Mouse (Mus musculus) urinary bladder, postnatal 36 days (tissue): ENCODE measurements around the gene Ces1b.

Source experiments
- DNase-seq, 2 experiments: peaks; one replicate each; pipeline ENCODE4 v3.0.0; 2022; ENCODE audit warnings: low spot score in 2 of 2, mixed read lengths in 1 of 2

Ces1b gene

GRCm38 (mm10) chr8:93010286-93010685 is 69.5 kb downstream of the Ces1b start:
- no peak for DNase-seq
